Mouse (Mus musculus) small intestine, adult 2 months (tissue): ENCODE measurements around the gene Dlx5.

ENCODE experiments used
- CTCF ChIP-seq: fragments of 200-500 bp; IDR thresholded peaks from 2 replicates; pipeline ENCODE4 v1.5.1; 2012; ENCODE audit warnings: low read depth, mild to moderate bottlenecking, control low read depth, inconsistent platforms, low read length, moderate library complexity, mixed read lengths; ENCODE audit not compliant: insufficient replicate concordance, insufficient read length; ENCODE audit errors: extremely low read depth
- POLR2A ChIP-seq: fragments of 200-500 bp; IDR thresholded peaks from 2 replicates; pipeline ENCODE4 v1.6.1; 2012; ENCODE audit warnings: low read depth, mild to moderate bottlenecking, control low read depth, inconsistent platforms, low read length, moderate library complexity

DNA sequence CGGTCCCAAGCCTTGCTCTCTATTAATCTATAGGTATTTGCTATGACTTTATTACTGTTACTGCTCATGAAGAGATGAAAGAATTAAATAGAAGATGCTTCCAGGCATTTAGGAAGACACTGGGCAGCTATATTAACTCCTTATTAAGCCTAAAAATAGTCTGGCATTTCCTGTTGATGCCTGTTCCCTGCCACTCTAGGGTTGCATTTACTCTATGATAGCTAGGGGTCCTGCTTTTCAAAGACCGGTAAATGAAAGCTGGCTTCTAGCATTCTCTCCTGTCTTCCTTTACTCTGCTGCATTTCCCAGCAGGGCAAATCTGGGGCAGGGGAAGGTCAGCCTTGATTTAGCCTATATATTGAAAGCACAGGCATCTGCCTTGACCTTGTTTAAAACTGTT lies 24.1 kb downstream of the Dlx5 start:
- no peak for TF ChIP-seq CTCF
- TF ChIP-seq POLR2A: no peak
